Mouse (Mus musculus): ENCODE data around the gene Dmgdh. TPM values are rescaled to one million over a fixed set of nuclear protein-coding genes. Genes with fewer than 3 reads are reported as not detected.

Dmgdh gene
- 0.28 TPM in 1 of 2 replicates, not detected in the other for total RNA-seq (2014; rRNA removed)
- polyA plus RNA-seq (2015; fragmentation: Nextera tagmentation; extraction: Ambion mirVana) = 0.17 and 0.19 TPM in 2 replicates

DNA sequence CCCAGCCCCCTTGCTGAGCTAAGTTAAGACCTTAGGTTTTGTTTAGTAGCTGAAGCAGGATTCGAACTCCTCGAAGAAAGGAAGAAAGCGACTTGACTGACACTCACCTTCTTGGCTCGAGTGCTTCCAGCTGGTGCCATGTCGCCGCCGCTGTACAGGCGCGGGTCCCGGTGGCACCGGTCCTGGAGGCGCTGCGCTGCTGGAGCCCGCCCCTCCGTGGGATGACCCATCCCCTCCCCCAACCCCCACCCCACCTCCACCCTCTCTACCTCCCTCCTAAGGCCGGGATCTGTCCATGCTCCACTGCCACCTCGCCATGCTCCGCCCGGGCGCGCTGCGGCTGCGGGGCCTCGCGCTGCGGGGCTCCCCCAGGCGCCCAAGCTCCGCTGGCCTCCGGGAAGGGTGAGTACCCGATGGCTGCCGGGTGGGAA, at the start of gene Dmgdh, which contains the start of gene Bhmt2:
Gene Dmgdh, plus strand, starts transcription at position 303 of the 431 bp plus-strand sequence.
Gene Bhmt2, minus strand, starts transcription at position 172 of the 431 bp plus-strand sequence.
- H3K4me3 ChIP-seq (ENCODE audit: low read depth, low read length) = no peak within 1 kb of the TSS
- TF ChIP-seq CTCF (IDR thresholded peaks at IDR 0.05) = no peak
- no peak for DNase-seq (ENCODE audit: low spot score)
- WGBS = 9% methylated on average over 24 of the region's 31 CpGs
- ATAC-seq (ENCODE audit: low FRiP score) = peak; percentile 38; the same call in 1 of the 2 replicates
- H3K9ac ChIP-seq (replicated peaks; ENCODE audit: low read length, poor library complexity, severe bottlenecking) = no peak within 1 kb of the TSS
- no peaks in the 10 kb centered on the region for H3K4me1 ChIP-seq (ENCODE audit: insufficient read depth, low read length)
- no peaks in the 10 kb centered on the region for H3K36me3 ChIP-seq (ENCODE audit: insufficient read depth, low read length)
- 0 out of 2 replicates have a peak, but pooled peaks cover 3% of the 10 kb centered on the region for H3K27me3 ChIP-seq (ENCODE audit: insufficient read depth, low read length)
- H3K9me3 ChIP-seq (ENCODE audit: low read length) = no peaks in the 10 kb centered on the region
- H3K27ac ChIP-seq (ENCODE audit: low read depth, low read length) = no peak within 1 kb of the TSS
- H3K4me2 ChIP-seq (ENCODE audit: low read depth, low read length, poor library complexity, severe bottlenecking) = peak within 1 kb of the TSS; percentile 20; the same call in 1 of the 2 replicates

- no peak for DNase-seq (ENCODE audit: low spot score)
- no peak for ATAC-seq (ENCODE audit: low FRiP score)
- Histone ChIP-seq H3K9me3 (ENCODE audit: low read length) (no peaks in the 10 kb centered on the region), H3K27me3 (ENCODE audit: insufficient read depth, low read length) (no peaks in the 10 kb centered on the region), H3K9ac (replicated peaks; ENCODE audit: low read length, poor library complexity, severe bottlenecking) (no peak overlapping the region), H3K36me3 (ENCODE audit: insufficient read depth, low read length) (no peaks in the 10 kb centered on the region), H3K4me3 (ENCODE audit: low read depth, low read length) (no peak overlapping the region), H3K4me1 (ENCODE audit: insufficient read depth, low read length) (no peaks in the 10 kb centered on the region), H3K4me2 (ENCODE audit: low read depth, low read length, poor library complexity, severe bottlenecking) (no peak overlapping the region), H3K27ac (ENCODE audit: low read depth, low read length) (no peak overlapping the region)
- 15% methylated on average over 6 of the region's 6 CpGs for WGBS
- no peak for TF ChIP-seq CTCF (IDR thresholded peaks at IDR 0.05)
These were observed 45.4 kb upstream of the Dmgdh start for GRCm38 (mm10) chr13:93628861-93629260.

DNA sequence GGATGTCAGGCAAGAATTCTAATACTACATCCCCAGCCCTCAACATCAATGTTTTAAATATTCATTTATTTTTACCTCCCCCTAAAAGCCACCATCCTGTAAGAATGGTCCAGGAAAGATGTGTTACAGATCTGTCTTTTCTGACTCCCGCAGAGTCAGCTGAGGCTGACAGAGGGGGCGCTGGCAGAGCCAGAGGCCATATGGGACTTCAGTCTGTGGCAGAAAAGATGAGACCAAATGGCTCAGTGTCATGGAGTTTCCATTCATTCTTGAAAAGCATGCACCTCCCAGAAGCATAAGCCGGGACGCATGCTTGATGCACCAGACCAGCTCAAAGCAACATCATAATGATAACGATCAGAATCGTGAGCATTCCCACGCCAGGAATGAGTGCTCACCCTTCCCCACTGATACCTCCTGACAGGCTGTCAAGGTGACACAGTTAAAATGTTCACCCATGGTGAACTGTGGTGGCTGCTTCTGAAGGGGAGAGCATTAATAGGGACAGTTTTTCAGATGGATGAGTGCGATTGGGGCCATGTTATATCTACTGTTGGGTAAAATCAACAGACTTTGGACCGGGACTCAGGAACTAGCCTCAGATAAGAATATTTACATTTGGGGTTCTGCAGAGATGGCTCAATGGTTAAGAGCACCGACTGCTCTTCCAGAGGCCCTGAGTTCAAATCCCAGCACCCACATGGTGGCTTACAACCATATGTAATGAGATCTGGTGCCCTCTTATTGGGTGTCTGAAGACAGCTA, 43.1 kb upstream of the Dmgdh start:
- Histone ChIP-seq H3K4me3 (ENCODE audit: low read depth, low read length) (no peak overlapping the region), H3K9me3 (ENCODE audit: low read length) (no peaks in the 10 kb centered on the region), H3K27ac (ENCODE audit: low read depth, low read length) (no peak overlapping the region), H3K27me3 (ENCODE audit: insufficient read depth, low read length) (no peaks in the 10 kb centered on the region), H3K4me1 (ENCODE audit: insufficient read depth, low read length) (no peaks in the 10 kb centered on the region), H3K4me2 (ENCODE audit: low read depth, low read length, poor library complexity, severe bottlenecking) (no peak overlapping the region), H3K9ac (replicated peaks; ENCODE audit: low read length, poor library complexity, severe bottlenecking) (no peak overlapping the region), H3K36me3 (ENCODE audit: insufficient read depth, low read length) (no peaks in the 10 kb centered on the region)
- ATAC-seq (ENCODE audit: low FRiP score) (no peak), DNase-seq (ENCODE audit: low spot score) (peak; percentile 41)
- TF ChIP-seq CTCF (IDR thresholded peaks at IDR 0.05) = no peak
- WGBS = 82% methylated on average over 10 of the region's 10 CpGs

DNA sequence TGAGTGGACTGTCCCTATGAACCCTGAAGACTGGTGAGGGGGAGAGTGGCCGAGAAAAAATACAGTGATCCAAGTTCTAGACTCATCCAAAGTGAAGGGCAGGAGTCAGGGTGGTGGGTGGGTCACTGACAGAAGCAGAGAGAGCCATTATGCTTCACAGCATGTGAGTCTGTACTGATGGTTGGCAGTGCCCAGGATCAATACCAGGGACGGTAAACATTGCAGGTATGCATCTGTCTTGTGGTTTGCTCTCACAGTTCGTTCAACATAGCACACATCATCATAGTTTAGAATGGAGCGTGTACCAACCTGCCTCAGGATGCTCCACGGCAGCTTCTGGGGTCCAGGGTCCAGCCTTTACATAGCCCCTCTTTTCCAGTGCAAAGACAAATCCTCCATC, 41.3 kb upstream of the Dmgdh start:
- H3K4me3 ChIP-seq (ENCODE audit: low read depth, low read length) = no peak overlapping the region
- no peaks in the 10 kb centered on the region for H3K4me1 ChIP-seq (ENCODE audit: insufficient read depth, low read length)
- H3K4me2 ChIP-seq (ENCODE audit: low read depth, low read length, poor library complexity, severe bottlenecking) = no peak overlapping the region
- DNase-seq (ENCODE audit: low spot score) = no peak
- H3K27me3 ChIP-seq (ENCODE audit: insufficient read depth, low read length) = no peaks in the 10 kb centered on the region
- H3K9me3 ChIP-seq (ENCODE audit: low read length) = no peaks in the 10 kb centered on the region
- no peak for ATAC-seq (ENCODE audit: low FRiP score)
- no peak overlapping the region for H3K9ac ChIP-seq (replicated peaks; ENCODE audit: low read length, poor library complexity, severe bottlenecking)
- 91% methylated on average over 5 of the region's 5 CpGs for WGBS
- H3K27ac ChIP-seq (ENCODE audit: low read depth, low read length) = no peak overlapping the region
- H3K36me3 ChIP-seq (ENCODE audit: insufficient read depth, low read length) = no peaks in the 10 kb centered on the region
- no peak for TF ChIP-seq CTCF (IDR thresholded peaks at IDR 0.05)

DNA sequence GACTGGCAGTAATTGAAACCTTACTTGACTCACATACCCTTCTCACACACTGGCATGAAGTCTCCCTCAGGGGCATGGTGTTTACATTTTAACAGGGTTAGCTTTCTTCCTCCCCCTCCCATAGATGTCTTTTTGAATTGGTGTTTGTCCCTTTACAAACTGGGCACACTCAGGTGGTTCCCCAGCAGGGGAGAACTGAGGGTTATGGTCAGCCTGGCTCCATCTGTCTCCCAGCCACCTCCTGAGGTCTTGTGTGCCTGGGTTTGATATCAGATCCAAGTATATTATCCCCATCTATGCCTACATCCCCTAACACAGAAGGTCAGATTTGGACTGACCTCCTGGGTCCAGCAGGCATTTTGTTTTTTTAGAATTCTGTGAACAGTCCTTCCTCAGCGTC, 37.7 kb upstream of the Dmgdh start:
- Histone ChIP-seq H3K4me3 (ENCODE audit: low read depth, low read length) (no peak overlapping the region), H3K4me2 (ENCODE audit: low read depth, low read length, poor library complexity, severe bottlenecking) (no peak overlapping the region), H3K4me1 (ENCODE audit: insufficient read depth, low read length) (no peaks in the 10 kb centered on the region), H3K9ac (replicated peaks; ENCODE audit: low read length, poor library complexity, severe bottlenecking) (no peak overlapping the region), H3K9me3 (ENCODE audit: low read length) (no peaks in the 10 kb centered on the region), H3K27me3 (ENCODE audit: insufficient read depth, low read length) (no peaks in the 10 kb centered on the region), H3K27ac (ENCODE audit: low read depth, low read length) (no peak overlapping the region), H3K36me3 (ENCODE audit: insufficient read depth, low read length) (no peaks in the 10 kb centered on the region)
- DNase-seq (ENCODE audit: low spot score) (no peak), ATAC-seq (ENCODE audit: low FRiP score) (no peak)
- 79% methylated on average over 1 of the region's 1 CpGs for WGBS
- no peak for TF ChIP-seq CTCF (IDR thresholded peaks at IDR 0.05)

Data from midbrain, postnatal 0 days (tissue).